Mouse (Mus musculus) ovary, postnatal 36 days (tissue): ENCODE measurements at regions not wholly inside any gene's neighbourhood (a gene's known extent, or its start where the extent isn't known, plus 50 kb on each side); places are given as distances from the start of the nearest gene placed in this dataset.
"Not testable (repeated sequence)": the region's sequence is repeated elsewhere in the genome, so short reads cannot be mapped to it uniquely, and the experiment has no call there.

Experiments used
- DNase-seq: peaks from one replicate; pipeline ENCODE4 v3.0.0; 2022; ENCODE audit warnings: low spot score, mixed read lengths

GRCm38 (mm10) chr3:138609749-138610148 is 83.8 kb downstream of the Eif4e start:
- DNase-seq = no peak

DNA sequence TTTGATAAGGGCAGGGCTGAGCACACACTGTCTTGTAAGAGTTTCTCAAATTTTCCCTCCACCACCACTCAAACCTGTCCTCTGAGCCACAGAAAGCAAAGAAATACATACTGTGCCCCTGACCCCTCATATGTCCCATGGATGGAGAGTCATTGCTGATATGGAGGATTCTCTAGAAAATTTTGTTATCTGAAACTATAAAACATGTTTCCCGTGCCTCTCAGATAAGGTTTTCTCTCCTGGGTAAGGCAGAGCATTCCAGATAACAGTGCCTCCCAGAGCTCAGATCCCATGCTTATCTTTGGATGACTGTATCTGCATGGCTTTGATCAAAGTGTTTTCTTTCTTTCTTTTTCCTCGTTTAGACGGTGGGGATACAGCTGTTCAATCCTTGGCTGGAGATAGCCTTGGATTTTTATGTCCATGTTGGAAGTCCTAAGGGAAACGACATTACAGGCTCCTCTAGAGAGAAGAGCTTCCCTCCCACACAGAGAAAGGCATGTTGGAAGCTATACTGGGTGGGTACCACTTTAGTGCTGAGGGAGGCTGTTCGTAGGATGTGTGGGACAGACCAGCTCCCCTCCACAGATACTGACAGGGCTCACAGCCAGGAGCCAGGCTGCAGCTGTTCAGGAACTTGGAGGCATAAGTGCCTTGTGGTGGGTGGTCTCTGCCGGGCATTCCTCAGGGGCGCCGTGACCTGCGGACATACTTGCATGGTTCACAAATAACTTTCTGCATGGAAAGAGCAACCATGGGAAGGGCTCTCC is 87.1 kb downstream of the Eif4e start:
- peak; percentile 24 for DNase-seq

DNA sequence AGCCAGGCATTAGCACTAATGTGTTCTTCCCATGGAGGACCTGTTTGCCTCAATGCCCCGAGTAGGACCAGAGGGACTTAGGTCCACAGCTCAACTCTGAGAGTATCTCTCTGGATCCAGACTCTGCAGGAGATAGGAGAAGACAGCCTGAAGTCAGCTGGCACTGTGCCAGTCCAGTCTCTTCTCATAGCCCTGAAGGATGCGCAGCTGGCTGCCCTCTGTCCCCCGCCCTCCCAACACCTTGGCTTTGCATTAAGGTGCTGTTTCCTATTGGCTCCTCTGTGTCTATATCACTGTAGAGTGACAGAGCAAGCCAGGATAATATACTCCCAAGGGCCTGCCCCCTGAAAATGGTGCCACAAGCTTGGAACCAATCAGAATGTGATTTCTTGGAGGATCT is 87.7 kb downstream of the Eif4e start:
- DNase-seq = peak; percentile 34

DNA sequence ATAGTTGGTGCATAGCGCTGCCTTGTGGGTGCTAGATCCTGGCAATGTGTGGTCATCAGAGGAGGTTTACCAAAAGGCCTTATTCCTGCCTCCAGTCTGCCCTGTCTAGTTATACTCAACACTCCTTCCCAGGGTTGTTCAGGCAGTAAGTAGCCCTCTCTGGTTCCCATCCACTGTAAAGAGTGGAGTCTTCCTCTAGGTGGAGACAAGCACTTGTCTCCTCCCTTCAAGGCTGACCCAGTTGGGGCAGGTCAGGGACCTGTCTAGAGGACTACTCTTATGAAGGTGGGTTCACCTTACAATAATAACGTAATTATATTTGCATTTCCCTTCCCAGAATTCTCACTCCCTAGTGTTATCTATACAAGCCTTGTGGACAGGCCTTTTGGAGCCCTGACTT is 88.9 kb downstream of the Eif4e start:
- no peak for DNase-seq

GRCm38 (mm10) chr3:138620263-138620662 is 94.3 kb downstream of the Eif4e start:
- no peak for DNase-seq

DNA sequence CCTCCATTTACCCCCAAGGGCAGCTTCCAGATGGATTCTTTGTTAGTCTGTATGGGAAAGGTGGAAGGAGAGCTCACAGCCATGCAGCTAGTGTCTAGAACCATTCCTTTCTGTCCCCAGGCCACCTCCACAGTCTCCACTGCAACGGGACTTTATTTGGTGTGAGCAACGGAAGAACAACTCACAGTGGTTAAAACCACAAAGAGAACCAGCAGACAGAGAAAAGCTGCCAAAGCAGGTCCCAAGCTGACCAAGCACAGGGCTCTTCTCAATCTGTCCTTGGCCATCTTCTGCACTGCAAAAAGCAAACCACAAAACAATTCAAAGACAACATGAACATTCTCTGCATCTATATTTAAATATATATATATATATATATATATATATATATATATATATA is 98.1 kb downstream of the Eif4e start:
- no peak for DNase-seq

- DNase-seq = no peak
Measured at GRCm38 (mm10) chr3:138626230-138626629, 100.3 kb downstream of the Eif4e start.

GRCm38 (mm10) chr3:138630231-138630630 is 104.3 kb downstream of the Eif4e start:
- DNase-seq = no peak

GRCm38 (mm10) chr3:138632086-138632485 is 106.1 kb downstream of the Eif4e start:
- no peak for DNase-seq

GRCm38 (mm10) chr3:138642026-138642425 is 100.0 kb upstream of the Tspan5 start:
- no peak for DNase-seq

DNA sequence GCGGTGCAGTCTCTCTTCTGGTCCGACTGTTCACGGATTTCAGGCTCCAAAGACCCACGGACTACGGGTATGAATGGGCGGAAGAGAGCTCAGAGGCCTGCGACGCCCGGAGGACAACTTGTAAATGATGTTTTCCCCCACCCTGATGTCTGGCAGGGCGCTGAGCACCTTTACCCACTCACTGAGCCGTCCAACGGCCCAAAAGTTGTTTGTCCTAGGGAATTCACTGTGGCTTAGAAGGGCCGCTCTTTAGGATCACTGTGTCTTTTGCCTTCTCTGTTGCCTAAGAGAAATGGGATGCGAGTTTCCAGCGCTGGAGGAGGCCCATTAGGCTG is 98.1 kb upstream of the Tspan5 start:
- no peak for DNase-seq

DNA sequence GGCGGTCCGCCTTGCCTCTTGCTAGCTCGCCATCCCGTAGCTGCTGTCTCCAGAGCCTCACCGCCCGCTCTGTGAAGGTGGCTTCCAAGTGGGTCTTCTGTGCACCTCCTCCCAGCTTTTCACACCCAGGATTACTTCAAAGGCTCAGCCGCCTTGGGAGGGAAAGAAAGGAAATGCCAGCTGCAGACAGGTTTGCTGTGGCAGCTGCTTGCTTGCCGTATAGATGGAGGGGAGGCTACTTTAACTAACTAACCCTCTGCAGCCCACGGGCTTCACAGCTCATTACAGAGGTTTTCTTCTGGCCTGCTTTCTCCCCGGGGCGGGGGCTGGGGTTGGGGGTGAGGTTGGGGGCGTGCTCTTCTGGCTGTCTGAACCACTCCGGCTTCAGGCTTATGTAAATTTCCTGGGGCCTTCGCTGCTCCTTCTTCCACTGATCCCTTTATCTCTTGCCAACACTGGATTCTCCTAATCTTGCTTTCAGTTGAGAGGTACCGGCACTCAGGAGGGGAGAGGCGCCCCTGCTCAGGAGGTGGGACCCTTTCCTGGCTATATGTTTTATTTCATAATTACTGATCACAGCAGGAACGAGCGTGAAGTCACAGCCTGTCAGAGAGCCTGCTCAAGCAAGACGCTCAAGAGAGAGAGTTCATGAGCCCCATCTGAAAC is 97.6 kb upstream of the Tspan5 start:
- DNase-seq = peak; percentile 23

DNA sequence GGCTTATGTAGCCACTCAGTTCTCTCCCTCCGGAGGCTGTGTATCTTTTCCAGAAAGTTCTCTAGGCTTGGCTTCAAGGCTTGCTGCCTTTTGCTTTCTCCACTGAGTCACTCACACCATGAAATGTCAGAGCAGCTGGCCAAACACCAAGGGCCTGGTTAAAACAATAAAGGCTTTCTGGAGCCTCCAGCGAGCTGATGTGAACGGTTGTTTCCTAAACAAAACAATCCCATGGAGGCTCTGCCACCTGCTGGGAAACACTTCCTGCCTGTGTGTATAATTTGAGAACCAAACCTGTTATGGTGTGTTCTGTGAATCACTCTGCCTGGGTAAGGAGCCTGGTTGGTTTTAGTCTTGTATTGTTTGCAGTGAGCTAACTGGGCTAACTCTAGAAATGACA is 96.7 kb upstream of the Tspan5 start:
- peak; percentile 21 for DNase-seq

- no peak for DNase-seq
Measured at GRCm38 (mm10) chr3:138649699-138650098, 92.3 kb upstream of the Tspan5 start.

- DNase-seq = not testable (repeated sequence)
Measured at GRCm38 (mm10) chr3:138650671-138651070, 91.3 kb upstream of the Tspan5 start.

DNA sequence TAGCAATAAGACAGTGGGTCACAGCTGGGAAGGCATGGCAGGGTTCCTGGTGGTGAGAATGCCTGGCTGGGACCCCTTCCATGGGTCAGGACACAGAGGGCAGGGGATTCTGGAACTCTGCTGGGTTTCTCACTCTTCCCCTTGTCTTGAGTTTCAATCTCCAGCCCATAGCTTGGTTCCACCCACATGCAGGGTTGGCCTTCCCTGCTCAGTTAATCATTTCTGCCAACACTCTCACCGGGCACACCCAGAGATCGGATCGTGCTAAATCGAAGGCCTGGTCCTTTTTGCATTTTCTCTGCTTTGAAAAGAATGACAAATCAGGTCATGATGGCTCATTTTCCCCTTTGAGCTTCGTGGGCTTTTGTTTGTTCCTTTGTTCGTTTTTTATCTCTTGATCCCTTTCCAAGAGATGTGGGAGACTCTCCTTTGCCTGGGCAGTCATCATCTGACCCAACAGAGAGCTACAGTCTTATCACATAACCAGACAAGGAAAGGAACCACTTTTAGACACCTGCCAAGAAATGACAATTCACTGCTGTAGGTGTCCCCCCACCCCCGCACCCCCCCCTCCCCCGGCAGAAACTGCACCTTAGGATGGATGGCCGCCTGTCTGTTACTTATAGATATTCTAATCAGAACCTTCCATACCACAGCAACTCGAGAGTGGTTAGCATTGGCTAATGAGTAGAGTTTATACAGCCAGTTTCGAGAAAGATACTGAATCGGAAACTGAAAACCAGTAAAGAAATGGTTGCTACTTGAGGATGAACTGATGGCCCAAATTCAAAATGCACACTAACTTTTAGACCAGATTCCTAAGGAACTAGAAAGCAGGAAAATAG is 90.4 kb upstream of the Tspan5 start:
- no peak for DNase-seq

DNA sequence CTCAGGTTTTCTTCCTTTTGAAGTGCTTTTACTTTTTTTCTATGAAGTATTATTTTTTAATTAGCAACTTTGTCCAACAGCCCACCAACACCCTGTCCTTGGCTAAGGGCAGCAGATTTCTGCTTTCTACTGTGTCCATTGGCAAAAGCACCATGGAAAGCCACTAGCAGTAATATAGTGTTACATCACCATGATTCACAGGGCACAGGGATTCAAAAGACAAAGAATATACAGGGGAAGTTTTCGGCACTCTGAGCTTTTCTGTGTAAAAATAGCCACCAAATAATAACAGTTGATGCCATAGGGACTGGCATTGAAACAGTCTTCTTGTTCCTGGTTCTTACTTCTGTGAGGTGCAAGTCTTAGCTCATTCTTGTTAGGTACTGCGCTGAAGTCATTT is 89.8 kb upstream of the Tspan5 start:
- no peak for DNase-seq

DNA sequence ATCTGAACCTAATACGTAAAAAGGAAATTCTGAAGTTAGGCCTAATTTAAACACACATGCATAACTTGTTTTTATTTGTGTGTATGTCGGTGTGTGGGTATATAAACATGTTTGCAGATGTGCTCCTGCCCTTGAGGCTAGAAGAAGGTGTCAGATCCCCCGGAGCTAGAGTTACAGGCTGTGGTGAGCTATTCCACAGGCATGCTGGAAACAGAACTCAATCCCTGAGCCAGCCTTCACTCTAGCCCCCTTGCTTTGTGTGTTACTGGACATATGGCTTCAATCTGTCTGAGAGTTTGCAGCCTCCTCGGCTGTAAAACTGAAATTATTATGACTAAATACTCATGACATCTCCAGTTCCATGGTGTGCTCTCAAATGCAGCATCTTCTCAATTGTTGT is 89.3 kb upstream of the Tspan5 start:
- no peak for DNase-seq

DNA sequence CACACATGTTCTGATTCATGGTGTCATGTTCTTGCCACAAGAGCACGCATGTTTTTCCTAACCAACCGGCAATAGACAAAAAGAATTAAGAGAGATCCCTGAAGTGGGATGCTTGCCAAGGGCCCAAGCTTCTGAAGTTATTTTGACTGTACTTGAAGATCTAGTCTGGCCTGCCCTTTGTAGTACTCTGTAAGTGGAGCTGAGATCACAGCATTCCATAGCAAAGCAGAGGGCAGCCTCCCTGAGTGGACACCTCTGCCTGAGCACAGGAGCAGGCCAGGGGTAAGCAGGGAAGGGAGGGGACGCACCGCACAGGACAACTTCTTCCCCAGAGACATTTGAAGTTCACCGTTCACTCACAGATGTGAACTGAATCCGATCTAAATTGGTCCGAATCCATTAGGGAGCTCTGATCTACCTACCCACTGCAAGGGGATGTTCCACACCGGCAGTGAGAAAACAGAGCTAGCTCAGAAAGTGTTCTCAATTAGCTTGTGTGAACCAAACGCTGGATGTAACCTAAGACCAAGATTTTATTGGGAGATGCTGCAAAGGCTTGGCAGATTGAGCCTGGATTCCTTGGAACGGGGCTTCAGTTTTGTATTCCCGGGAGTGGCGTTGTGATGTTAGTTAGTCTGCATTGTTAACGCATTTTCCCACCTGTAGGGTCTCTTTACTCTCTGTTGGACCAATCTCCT is 88.3 kb upstream of the Tspan5 start:
- no peak for DNase-seq

GRCm38 (mm10) chr3:138654610-138655371 is 87.2 kb upstream of the Tspan5 start:
- DNase-seq = peak; percentile 7

DNA sequence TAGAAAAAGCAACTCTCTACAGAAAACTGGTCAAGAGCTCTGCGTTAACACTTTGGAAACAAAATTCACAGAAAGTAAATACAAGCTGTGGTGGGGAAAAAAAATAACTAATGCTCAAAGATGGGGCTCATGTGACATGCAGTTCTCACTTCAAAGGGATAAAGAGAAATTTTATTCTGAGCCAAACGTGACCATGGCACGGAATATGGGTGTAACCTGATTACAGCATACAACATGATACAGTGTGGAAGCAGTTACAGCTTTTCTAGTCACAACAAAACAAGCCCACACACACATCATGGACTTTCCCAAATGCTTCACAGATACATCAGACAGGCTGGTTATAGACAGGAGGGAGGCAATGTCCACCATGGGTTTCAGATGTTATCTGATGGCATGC is 86.5 kb upstream of the Tspan5 start:
- DNase-seq = no peak

- no peak for DNase-seq
Measured at GRCm38 (mm10) chr3:138662625-138663024, 79.4 kb upstream of the Tspan5 start.
